Mouse (Mus musculus) liver, adult 2 months (tissue): ENCODE measurements around the gene Haus2. TPM values are rescaled to one million over a fixed set of nuclear protein-coding genes. Genes with fewer than 3 reads are reported as not detected.
"Not testable (repeated sequence)": the region's sequence is repeated elsewhere in the genome, so short reads cannot be mapped to it uniquely, and the experiment has no call there.

Experiments
- DNase-seq: peaks from one replicate; pipeline ENCODE4 v3.0.0-alpha.2; 2011; ENCODE audit warnings: low read depth, low spot score; ENCODE audit errors: extremely low read depth
- H3K27ac ChIP-seq: fragments of 200-500 bp; replicated peaks from 2 replicates; pipeline ENCODE4 v1.5.1; 2012; ENCODE audit warnings: low read depth, mild to moderate bottlenecking, control low read depth, inconsistent platforms, low read length; ENCODE audit not compliant: insufficient read depth
- H3K27me3 ChIP-seq: fragments of 200-500 bp; 2 replicates; pipeline ENCODE4 v1.6.1; 2012; ENCODE audit warnings: mild to moderate bottlenecking, moderate library complexity, low read length, inconsistent platforms; ENCODE audit not compliant: control insufficient read depth, insufficient read depth
- H3K36me3 ChIP-seq: fragments of 200-500 bp; 2 replicates; pipeline ENCODE4 v1.6.1; 2012; ENCODE audit warnings: low read length, inconsistent platforms; ENCODE audit not compliant: control insufficient read depth, insufficient read depth
- H3K4me1 ChIP-seq: fragments of 200-500 bp; 2 replicates; pipeline ENCODE4 v1.6.1; 2011; ENCODE audit warnings: low read length; ENCODE audit not compliant: control insufficient read depth, insufficient read depth
- H3K4me3 ChIP-seq: fragments of 200-500 bp; 2 replicates; pipeline ENCODE4 v1.5.1; 2011; ENCODE audit warnings: low read depth, mild to moderate bottlenecking, control low read depth, low read length, moderate library complexity; ENCODE audit not compliant: insufficient read depth
- H3K79me2 ChIP-seq: fragments of 200-500 bp; 2 replicates; pipeline ENCODE4 v1.6.1; 2012; ENCODE audit warnings: inconsistent platforms, mild to moderate bottlenecking, low read length, moderate library complexity; ENCODE audit not compliant: control insufficient read depth, insufficient read depth
- H3K9ac ChIP-seq: fragments of 200-500 bp; 2 replicates; pipeline ENCODE4 v1.6.1; 2012; ENCODE audit warnings: low read depth, mild to moderate bottlenecking, control low read depth, inconsistent platforms, low read length
- CTCF ChIP-seq: fragments of 200-500 bp; IDR thresholded peaks from 2 replicates; pipeline ENCODE4 v1.5.1; 2011; ENCODE audit warnings: low read depth, low read length, control low read depth
- POLR2A ChIP-seq: fragments of 200-500 bp; IDR thresholded peaks from 2 replicates; pipeline ENCODE4 v1.6.1; 2011; ENCODE audit warnings: low read length, control low read depth; ENCODE audit not compliant: insufficient read depth; ENCODE audit errors: extremely low read depth
- WGBS: fragments of 180-500 bp; shearing (Covaris S2); methylation state at CpG from one replicate; pipeline ENCODE4 v1.1.7; 2018; 5-methylcytosine and 5-hydroxymethylcytosine counted together
- polyA plus RNA-seq: library from polyadenylated mRNA; depleted of rRNA; stranded (reverse); fragments of >200 nt; gene quantifications from 2 replicates; pipeline ENCODE4 v1.2.3, GENCODE M21; 2012; rRNA removed
- total RNA-seq: library from RNA; depleted of rRNA; stranded (reverse); fragments of >200 nt; gene quantifications from 2 replicates; pipeline ENCODE4 v1.2.3, GENCODE M21; 2014; rRNA removed

The Haus2 gene
- 8.2 and 8.7 TPM in 2 replicates for total RNA-seq
- polyA plus RNA-seq = 1.8 and 2.2 TPM in 2 replicates

- Histone ChIP-seq H3K4me1 (peaks cover 3% of the 10 kb centered on the region), H3K79me2 (no peaks in the 10 kb centered on the region), H3K4me3 (peak within 1 kb of the TSS; percentile 93), H3K27me3 (no peaks in the 10 kb centered on the region), H3K9ac (peak within 1 kb of the TSS; percentile 95), H3K27ac (peak within 1 kb of the TSS; percentile 68), H3K36me3 (peaks cover 11% of the 10 kb centered on the region; the same call in 1 of the 2 replicates)
- WGBS = under 1% methylated on average over 52 of the region's 52 CpGs
- DNase-seq = peak; percentile 69
- TF ChIP-seq POLR2A (peak; percentile 76), CTCF (0 out of 2 replicates have a peak, but pooled peaks have one; percentile 5)
These were observed at the start of gene Haus2, which contains the start of gene Lrrc57 for GRCm38 (mm10) chr2:120608830-120609723. Gene Haus2, plus strand, starts transcription at chr2:120609383. Gene Lrrc57, minus strand, starts transcription at chr2:120609520.

GRCm38 (mm10) chr2:120561524-120561923 is 47.7 kb upstream of the Haus2 start:
- peaks cover 29% of the 10 kb centered on the region for H3K79me2 ChIP-seq
- no peak for DNase-seq
- peaks cover 3% of the 10 kb centered on the region; the same call in 1 of the 2 replicates for H3K36me3 ChIP-seq
- no peak overlapping the region for H3K9ac ChIP-seq
- WGBS = 41% methylated on average over 1 of the region's 1 CpGs
- H3K27ac ChIP-seq = no peak overlapping the region
- no peak overlapping the region for H3K4me3 ChIP-seq
- H3K4me1 ChIP-seq = peaks cover 14% of the 10 kb centered on the region
- TF ChIP-seq POLR2A (no peak), CTCF (no peak)
- no peaks in the 10 kb centered on the region for H3K27me3 ChIP-seq

- Histone ChIP-seq H3K36me3 (peaks cover 3% of the 10 kb centered on the region; the same call in 1 of the 2 replicates), H3K27ac (peak overlapping the region; percentile 97; the same call in 1 of the 2 replicates), H3K9ac (peak overlapping the region; percentile 98), H3K27me3 (no peaks in the 10 kb centered on the region), H3K79me2 (peaks cover 25% of the 10 kb centered on the region), H3K4me1 (peaks cover 7% of the 10 kb centered on the region), H3K4me3 (peak overlapping the region; percentile 78)
- no peak for DNase-seq
- 10% methylated on average over 9 of the region's 9 CpGs for WGBS
- no peak for TF ChIP-seq POLR2A
- TF ChIP-seq CTCF = no peak
These were observed 46.3 kb upstream of the Haus2 start for GRCm38 (mm10) chr2:120562859-120563234.

GRCm38 (mm10) chr2:120563235-120563990 is 45.8 kb upstream of the Haus2 start, which contains the start of gene Zfp106:
Gene Zfp106, minus strand, starts transcription at chr2:120563843.
- Histone ChIP-seq H3K27me3 (no peaks in the 10 kb centered on the region), H3K9ac (peak within 1 kb of the TSS; percentile 98), H3K36me3 (peaks cover 3% of the 10 kb centered on the region; the same call in 1 of the 2 replicates), H3K27ac (peak within 1 kb of the TSS; percentile 97), H3K79me2 (peaks cover 22% of the 10 kb centered on the region), H3K4me3 (peak within 1 kb of the TSS; percentile 78), H3K4me1 (peaks cover 7% of the 10 kb centered on the region)
- 1% methylated on average over 50 of the region's 50 CpGs for WGBS
- peak; percentile 86 for DNase-seq
- peak; percentile 77 for TF ChIP-seq POLR2A
- TF ChIP-seq CTCF = no peak

DNA sequence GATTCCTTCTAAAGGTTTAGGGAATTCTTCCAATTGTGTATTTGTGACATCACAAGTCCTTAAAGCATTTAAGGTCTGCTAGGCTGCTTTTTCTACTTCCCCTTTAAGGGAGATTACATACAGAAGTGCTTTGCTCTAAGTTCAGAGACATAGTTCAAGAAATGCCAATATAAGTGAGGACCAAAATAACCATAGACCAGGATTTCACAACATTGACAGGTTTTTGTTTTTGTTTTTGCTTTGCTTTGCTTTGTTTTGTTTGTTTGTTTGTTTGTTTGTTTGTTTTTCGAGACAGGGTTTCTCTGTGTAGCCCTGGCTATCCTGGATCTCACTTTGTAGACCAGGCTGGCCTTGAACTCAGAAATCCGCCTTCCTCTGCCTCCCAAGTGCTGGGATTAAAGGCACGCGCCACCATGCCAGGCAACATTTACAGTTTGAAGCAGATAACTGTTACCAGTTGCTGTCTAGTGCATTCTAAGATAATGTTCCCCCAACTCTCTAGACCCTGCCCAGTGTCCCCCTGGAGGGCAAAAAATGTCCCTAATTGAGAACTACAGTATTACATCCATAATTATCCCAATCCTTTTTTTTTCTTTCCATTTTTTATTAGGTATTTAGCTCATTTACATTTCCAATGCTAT is 44.5 kb upstream of the Haus2 start:
- H3K4me1 ChIP-seq = peaks cover 10% of the 10 kb centered on the region
- DNase-seq, H3K9ac ChIP-seq, H3K27ac ChIP-seq, H3K36me3 ChIP-seq, H3K4me3 ChIP-seq, H3K27me3 ChIP-seq: not testable (repeated sequence)
- peaks cover 24% of the 10 kb centered on the region for H3K79me2 ChIP-seq
- 92% methylated on average over 4 of the region's 4 CpGs for WGBS
